Mouse (Mus musculus): ENCODE measurements around the gene Pnpla7. TPM values are rescaled to one million over a fixed set of nuclear protein-coding genes. Genes with fewer than 3 reads are reported as not detected.
"Not testable (repeated sequence)": the region's sequence is repeated elsewhere in the genome, so short reads cannot be mapped to it uniquely, and the experiment has no call there.

Pnpla7 gene
- total RNA-seq (2022): 10 to 100 TPM; 32.8 to 48.4 (median 40.4) TPM

DNA sequence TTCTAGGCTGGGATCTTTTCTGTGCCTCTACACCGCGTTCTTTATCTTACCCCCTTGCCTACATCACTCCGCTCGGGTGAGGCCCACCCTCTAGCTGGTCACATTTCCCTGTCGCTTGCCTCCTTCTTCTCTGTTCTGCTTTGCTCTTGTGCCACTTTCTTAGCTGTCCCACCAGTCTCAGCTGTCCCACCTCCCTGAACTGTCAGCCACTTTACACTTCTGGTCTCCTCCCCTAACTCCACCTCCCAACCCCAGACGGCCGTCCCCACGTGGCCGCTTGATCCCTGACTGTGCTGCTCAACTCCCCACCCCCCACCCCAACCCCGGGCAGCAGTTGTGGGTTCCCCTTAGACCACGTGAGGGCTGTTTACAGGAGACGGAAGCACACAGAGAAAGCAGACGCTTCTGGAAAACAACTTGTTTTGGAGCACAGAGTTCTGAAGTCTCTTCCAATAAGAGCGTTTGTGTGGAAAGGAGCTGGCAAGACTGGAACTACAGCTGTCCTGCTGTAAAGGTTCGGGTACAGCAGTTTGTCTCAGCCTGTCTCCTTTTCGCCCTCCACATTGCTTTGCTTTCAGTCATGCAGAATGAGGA is at the start of gene Pnpla7:
Gene Pnpla7, plus strand, starts transcription at position 330 of the 594 bp plus-strand sequence.
- peak; percentile 63 to 80 for DNase-seq (ENCODE audit: low spot score in 2 of 2)

DNA sequence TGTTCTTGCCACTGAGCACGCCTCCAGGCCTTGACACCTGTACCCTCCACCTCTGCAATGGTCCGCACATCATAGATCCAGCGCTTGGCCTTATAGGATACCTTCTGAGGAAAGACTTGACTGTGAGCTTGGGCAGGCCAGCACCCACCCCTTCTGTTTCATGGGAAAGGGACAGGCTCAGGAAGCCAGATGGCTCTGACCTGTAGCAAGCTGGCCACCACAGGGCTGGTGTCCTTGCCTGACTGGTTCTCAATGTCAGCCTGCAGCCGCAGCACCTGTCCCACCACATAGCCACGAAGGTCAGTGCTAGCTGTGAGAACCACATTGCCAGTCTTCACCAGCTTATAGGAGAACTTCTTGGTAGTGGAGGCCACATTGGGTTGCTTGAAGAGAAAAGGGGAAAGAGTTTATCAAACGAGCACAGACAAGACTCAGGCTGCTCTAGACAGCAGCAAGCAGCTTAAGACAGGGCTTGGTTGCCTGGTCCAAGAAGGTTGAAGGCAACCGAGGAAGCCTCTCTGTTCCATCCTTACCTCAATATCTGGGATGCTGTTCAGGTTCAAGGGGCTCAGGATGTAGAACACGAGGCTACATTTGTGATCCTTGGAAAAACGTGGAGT is 49.4 kb upstream of the Pnpla7 start:
- no peak for DNase-seq (ENCODE audit: low spot score in 2 of 2)

DNA sequence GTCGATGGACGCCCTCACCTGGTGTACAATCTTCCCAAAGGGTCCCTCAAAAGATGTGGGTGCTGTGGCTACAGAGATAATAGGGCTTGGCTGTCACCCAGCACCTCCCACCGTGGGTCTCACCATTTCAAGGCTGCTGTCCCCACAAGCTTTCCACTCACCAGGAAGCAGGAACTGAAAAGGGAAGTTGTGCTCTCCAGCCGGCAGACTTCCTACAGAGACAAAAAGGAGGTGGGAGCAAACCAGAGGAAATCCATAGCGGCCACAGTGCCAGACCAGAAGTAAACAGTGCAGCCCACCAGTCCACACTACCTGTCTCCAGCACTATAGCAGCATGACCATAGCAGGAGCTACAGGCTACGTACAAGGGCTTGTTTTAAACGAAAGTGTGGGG is 48.9 kb upstream of the Pnpla7 start:
- DNase-seq (ENCODE audit: low spot score in 2 of 2): no peak

DNA sequence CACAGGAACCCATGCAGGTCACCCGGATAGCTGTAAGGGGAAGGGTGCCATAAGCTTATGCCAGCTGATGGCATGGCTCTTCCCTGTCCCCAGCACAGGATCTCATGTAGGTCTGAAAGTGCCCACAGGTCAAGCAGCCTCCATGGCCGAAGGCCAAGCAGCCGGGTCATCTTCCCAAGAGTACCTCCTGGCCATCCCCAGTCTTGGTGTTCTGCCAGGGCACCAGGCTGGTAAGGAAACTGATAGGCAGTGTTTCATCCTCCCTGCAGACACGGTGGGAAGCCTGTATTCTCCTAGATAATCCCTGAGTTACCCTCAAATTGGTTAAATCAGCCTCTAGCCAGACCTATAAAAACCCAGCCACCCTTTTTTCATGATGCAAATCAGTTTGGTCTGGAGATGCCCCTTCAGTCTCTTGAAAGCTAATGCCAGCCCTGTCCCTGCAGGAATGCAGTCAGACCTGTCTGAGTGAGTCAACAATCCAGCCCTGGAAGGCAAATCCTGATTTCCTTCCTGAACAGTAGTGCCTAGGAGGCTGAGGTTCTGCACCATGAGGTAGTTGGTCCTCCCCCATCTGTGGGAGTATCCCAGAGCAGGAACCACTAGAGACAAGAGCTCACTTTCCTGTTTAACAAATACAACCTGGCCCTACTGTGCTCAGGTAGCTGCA is 47.9 kb upstream of the Pnpla7 start:
- peak; percentile 67 to 75 for DNase-seq (ENCODE audit: low spot score in 2 of 2)

DNA sequence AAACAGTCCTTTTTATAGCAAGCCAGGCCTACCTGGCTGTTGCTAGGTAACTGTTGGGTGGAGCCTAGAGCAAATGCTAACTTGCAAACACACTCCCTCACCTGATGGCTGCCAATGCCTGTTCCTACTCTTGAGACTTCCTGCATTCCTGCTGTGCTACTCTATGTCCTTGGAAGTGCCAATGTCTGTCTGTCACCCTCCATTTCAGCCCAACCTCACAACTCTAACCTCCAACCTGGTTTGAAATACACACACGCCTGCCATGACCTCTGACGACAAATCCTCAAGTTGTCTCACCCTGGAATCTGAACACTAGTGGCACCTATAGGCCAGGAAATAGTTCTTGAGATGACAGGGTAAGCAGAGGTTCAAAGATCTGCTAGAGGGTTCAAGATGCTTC is 46.7 kb upstream of the Pnpla7 start:
- no peak for DNase-seq (ENCODE audit: low spot score in 2 of 2)

DNA sequence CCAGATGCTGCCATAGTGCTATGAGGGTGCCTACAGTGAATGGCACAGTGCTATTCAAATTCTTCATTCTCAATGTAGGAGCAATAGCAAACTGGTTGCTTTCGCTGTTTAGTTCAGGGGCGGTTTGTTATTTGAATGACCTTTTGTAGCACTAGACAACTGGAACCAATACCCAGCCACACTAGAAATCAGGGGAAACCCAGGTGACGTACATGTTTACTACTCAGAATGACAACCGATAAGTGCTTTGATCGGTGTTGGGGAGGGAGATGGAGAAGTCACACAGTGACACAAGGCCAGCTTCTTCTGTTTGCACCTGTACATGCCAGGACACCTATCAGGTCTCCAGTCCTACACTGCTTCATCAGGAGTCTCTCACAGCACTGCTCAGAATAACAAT is 46.2 kb upstream of the Pnpla7 start:
- DNase-seq (ENCODE audit: low spot score in 2 of 2): no peak

DNA sequence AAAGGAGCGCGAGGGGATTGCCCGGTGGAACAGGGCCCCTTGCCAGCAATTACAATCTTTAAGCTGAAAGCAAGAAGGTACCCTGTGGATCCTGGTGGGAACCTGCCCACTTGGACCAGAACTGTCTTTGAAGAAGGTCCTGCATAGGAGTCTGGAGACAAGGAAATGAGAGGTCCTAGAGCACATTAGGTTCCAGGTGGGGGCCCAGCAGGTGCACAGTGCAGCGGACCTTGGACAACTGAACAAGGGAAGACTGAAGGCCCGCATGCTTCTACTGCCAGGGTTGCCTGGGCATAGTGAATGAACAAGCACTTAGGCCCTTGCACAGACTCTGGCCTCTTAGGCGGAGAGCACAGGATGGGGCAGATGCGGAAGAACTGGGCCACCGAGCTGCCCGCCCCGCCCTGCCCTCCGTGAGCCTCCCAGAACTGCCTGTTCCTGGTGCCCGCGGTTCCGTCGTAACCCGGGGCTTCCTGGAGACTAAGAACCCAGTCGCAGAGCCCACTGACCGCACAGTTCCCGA is 41.3 kb upstream of the Pnpla7 start:
- DNase-seq (ENCODE audit: low spot score in 2 of 2): no peak

DNA sequence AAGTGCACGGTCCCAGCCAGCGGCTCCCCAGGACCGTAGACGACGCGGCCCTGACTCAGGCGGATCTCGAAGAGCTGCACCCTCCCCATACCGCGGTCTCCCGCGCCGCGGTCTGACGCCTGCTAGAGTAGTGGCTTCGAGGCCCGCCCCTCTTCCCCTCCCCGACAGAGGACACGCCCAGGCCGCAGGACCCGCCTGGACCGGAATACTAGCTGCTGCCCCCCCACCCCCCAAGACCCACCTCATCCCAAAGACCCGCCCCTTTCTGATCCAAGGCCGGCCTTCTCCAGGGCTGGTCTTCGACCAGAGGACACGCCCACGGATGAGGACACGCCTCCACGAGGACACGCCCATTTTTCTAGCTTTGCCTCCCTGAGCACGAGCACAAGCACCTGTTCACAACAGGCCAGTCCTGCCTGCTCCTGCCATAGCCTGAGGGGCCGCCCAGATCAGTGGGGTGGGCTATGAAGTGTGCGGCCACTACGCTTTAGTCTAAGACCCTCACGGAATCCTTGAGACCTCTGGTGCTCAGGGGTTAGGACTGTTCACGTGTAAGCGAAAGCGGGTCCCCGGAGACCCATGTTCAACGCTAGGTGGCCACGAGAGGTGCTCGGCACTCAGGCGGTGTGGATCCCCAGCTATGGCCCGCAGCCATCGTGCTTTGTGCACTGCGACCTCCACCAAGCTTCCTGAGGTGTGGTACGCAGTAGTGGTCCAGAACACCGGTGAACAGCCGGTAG is 40.6 kb upstream of the Pnpla7 start, which contains the start of gene Arrdc1:
Gene Arrdc1, minus strand, starts transcription at position 196 of the 740 bp plus-strand sequence.
- peak; percentile 86 to 89 for DNase-seq (ENCODE audit: low spot score in 2 of 2)

DNA sequence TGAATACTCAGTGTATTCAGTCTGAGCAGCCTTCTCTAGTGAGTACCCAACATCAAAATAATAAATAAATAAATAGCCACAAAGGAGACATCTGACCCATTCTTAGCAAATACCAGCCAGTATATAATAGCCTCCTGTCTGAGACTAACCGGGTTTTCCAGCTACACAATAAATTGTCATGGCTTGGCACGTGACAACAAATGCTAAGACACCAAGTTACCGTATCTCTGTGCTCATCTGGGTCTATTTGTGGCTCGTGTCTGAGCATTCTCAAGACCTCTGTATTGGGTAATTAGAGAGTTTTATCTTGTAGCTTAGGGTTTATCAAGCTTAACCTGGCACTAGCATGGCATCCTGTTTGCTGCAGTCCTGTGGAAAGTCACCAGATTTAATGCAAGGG is 33.7 kb upstream of the Pnpla7 start:
- DNase-seq (ENCODE audit: low spot score in 2 of 2): no peak

DNA sequence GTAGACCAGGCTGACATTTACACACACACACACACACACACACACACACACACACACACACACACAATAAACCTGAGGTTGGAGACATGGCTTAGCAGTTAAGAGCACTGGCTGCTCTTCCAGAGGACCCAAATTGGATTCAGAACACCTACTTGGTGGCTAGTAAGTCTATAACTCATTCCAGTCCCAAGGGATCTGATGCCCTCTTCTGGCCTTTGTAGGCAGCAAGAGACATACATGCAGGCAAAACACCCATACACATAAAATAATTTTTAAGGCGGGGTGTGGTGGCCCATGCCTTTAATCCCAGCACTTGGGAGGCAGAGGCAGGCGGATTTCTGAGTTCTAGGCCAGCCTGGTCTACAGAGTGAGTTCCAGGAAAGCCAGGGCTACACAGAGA is 31.5 kb upstream of the Pnpla7 start:
- peak in 1 of 2 experiments; percentile 6 for DNase-seq (ENCODE audit: low spot score in 2 of 2)

DNA sequence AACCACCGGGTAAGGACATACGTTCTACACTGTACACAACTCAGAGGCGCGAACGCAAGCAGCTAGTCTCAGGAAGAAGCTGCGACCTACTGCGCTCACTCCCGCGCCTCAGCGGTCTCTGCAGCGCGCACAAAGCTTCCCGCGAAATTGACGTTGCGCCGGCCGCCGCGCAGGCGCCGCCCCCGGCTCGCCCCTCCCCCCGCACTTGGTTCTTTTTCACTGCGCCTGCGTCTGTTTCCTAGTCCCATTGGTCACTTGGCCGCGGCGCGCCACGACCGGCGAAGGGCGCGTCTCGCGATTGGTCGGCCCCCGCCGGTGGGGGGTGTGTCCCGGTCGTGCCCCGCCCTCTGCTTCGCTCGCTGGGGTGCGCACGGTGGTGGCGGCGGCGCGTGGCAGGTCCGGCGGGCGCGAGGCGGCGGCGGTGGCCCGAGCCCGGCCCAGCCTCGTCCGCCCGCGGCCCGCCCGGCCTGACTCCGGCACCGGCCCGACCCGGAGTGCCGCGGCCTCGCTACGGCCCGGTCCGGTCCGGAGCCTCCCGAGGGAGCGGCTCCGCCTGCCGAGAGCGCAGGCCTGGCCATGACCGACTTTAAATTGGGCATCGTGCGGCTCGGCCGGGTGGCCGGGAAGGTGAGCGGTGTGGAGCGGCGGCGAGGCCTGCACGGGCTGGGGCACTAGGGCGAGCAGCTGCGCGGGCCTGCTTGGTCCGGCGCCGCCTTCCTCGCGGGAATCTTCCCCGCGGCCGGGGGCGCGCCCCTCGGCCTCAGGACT is 26.2 kb upstream of the Pnpla7 start, which contains the start of gene Zmynd19:
Gene Zmynd19, plus strand, starts transcription at position 372 of the 768 bp plus-strand sequence.
- peak; percentile 96 to 97 for DNase-seq (ENCODE audit: low spot score in 2 of 2)

DNA sequence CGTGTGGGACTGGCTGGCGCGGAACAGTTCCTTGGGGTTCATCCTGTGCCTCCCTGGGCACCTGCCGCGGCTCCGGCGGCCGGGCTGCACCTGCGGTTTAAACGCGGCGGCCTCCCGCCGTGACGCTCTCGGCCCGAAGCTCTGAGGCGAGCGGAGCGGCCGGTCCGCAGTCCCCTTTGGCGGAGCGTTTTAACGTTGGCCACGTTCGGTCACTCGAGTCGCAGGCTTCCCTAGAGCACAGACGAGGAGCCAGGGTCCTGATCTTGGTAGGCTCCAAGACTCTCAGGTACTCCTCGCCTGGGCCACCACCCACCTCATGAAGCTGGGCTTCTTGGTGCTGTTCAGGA is 25.7 kb upstream of the Pnpla7 start:
- DNase-seq (ENCODE audit: low spot score in 2 of 2): no peak

DNA sequence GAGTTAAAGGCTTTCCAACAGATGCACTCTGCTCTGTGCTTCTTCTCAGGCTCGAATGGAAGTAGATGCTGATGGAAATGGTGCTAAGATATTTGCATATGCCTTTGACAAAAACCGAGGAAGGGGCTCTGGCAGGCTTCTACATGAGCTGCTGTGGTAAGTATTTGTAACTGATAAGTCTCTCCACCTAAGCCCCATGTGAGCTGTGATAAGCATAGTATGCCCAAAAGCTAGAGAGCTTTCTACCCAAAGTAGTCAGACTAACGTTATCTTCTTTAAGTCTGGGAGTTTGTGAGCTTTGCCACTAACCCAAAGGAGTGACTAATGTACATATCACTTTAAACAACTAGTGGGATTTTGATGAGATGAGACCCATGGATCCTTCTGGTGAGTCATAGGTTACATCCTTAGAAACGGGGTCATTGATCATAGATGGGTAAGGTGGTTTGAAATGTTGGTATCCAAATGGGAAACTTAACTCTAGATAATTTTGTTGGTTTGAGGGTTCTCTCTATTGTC is 23.2 kb upstream of the Pnpla7 start:
- DNase-seq (ENCODE audit: low spot score in 2 of 2): no peak

DNA sequence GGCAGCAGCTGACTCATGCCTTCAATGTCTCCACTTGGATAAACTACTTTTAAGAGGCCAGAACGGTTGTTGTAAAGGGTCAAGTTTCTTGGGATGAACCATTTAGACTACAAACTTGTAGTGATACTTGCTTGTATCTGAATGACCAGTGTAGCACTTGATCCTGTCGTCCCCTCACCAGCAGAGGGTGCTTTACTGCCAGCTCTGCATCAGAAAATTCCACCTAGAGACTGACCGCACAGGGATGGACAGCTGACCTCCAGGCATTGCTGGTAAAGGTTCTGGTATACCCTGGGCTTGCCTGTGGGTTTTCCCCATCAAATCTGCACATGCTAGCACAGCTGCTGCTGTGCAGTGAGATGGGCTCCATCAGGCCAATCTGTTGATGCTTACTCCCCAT is 14.9 kb upstream of the Pnpla7 start:
- DNase-seq (ENCODE audit: low spot score in 2 of 2): no peak

DNA sequence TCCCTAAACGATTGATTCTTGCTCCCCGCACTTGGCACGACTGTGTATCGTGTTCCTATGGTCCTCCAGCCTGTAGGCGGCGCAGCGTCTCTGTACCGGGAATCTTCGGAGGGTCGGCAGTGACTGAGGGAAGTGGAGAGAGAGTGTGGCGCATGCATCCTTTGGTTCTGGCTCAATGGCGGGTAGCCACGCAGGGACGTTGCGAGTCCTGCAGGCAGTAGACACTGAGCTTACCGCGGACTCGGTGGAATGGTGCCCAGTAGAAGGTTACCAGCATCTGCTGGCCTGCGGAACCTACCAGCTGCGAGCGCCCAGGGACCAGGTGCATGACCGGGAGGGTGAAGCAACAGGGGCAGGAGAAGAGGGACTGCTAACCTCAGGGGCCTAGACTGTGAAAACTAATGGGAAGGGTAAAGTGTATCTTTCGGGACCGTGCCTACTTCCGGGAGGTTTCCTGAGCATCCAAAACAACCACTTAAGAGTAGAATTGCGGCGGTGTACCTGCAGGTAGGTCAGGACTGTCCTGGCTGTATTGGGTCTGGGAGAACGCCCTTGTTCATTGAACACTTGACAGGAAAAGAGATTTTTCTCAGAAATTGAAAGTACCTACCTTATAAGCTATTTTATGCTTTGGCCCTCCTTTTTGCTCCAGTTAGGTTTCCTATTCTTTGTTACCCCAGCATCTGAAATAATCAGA is 13.4 kb upstream of the Pnpla7 start, which contains the start of gene Dph7:
Gene Dph7, plus strand, starts transcription at position 97 of the 697 bp plus-strand sequence.
- DNase-seq (ENCODE audit: low spot score in 2 of 2): peak; percentile 50 to 72

DNA sequence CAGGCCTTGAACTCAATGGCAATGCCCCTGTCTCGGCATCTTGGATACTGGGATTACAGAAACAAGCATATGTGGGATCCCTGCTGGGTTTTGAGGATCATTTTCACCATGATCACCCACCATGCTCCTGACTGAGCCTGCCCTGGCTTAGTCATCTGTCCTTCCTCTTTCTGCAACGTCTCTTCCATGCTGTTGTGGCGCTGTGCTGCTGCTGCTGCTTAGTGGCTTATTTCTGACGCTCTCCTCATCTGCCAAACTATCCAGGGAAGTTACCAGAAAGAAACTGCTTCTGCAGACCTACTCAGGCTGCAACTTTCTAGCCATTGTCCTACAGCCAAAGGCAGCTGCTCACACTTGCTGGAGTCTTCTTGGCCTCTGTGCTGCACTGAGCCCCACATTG is 5.4 kb upstream of the Pnpla7 start:
- no peak for DNase-seq (ENCODE audit: low spot score in 2 of 2)

DNA sequence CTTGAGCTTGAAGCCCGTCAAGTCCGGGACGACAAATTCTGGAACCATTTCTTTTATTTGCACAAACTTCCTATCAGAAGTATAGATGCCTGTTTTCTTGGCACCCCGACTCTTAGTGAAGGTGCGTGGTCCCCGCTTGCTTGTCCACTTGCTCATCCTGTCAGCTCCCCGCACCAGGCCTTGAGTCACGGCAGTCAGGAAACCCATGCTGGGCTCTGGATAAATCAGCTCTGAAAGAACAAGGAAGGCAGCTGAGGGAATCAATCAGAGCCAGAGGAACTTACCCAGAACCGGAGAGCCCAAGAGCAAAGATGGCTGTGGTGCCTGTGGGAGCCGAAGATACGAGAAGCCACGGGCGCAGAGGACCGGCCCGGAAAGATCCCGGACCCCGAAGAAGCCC is 1.4 kb upstream of the Pnpla7 start:
- DNase-seq (ENCODE audit: low spot score in 2 of 2): not testable (repeated sequence)

DNA sequence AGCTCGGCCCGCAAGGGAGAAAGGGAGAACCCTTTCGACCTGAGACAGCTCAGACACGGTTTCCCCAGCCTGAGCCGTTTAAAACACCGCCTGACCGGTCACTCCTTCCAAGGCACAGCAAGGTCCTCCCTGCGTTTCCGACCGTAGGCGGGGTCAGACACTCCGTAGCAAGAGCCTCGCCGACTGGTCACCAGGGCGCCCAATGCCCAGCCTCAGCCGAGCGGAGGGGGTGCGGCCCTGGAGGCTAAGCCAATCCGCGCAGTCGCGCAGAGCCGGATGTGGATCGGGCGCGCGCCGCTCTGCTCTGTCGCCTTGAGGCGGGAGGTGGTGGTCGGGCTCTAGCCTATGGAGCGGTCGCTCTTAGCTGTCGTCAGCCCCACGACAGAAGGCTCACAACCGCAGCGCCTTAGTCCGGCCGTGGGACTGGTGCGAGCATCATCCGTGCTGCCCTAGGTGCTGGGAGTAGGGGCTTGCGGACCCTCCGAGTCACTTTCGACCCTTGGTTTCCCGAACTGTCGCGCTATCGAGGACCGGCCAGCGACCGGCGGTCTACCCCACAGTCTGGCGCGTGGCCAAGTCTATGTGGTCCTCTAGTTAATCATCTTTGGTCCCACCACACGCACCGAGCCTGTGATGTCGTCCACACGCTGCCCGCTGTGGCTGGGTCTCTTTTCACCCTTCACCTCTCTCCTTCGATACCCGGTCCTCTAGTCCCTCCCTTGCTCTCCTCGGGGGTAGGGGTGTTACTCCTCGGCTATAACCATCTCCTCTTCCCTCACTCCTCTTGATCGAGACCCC is 728 bp upstream of the Pnpla7 start, which contains the start of gene Mrpl41:
Gene Mrpl41, minus strand, starts transcription at position 193 of the 798 bp plus-strand sequence.
- peak; percentile 91 to 96 for DNase-seq (ENCODE audit: low spot score in 2 of 2)

DNA sequence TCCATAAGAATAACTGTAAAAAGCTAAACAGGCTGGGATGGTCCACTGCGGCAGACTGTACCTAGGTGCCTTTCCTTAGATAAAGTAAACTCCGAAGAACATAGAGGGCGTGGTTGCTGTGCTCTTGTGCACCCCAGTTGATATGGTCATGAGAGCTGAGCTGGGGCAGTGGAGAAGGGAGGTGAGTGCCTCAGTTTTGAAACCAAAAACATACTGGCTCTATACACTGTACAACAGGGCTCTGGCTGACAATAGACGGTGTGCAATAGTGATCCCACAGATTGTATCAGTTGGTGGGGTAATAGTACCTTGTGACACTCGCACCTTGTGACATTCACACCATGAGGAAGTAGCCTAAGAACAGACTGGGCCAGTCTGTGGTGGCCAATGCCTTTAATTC is 1.1 kb downstream of the Pnpla7 start:
- no peak for DNase-seq (ENCODE audit: low spot score in 2 of 2)
